Mouse (Mus musculus) stomach, embryonic 14.5 days (tissue): Measurements from ENCODE around the gene Gm20696. TPM values are rescaled to one million over a fixed set of nuclear protein-coding genes. Genes with fewer than 3 reads are reported as not detected.

Source experiments
- ATAC-seq: fragments of 200-750 bp; cut with Nextera tagmentation; 2 replicates; pipeline ENCODE4 v1.8.0; 2017; ENCODE audit warnings: low read depth, moderate TSS enrichment; ENCODE audit not compliant: insufficient number of reproducible peaks, insufficient read depth, low FRiP score
- H3K27ac ChIP-seq: fragments of 300-500 bp; sonication (generic); 2 replicates; pipeline ENCODE4 v1.5.1; 2014; ENCODE audit warnings: mild to moderate bottlenecking, low read length, moderate library complexity, mixed read lengths
- H3K27me3 ChIP-seq: fragments of 300-500 bp; sonication (generic); 2 replicates; pipeline ENCODE4 v1.6.1; 2014; ENCODE audit warnings: low read length, control low read depth, mixed read lengths; ENCODE audit not compliant: control insufficient read depth, insufficient read depth
- H3K36me3 ChIP-seq: fragments of 300-500 bp; sonication (generic); 2 replicates; pipeline ENCODE4 v1.6.1; 2014; ENCODE audit warnings: mild to moderate bottlenecking, control low read depth, low read length, moderate library complexity, mixed read lengths; ENCODE audit not compliant: control insufficient read depth, insufficient read depth
- H3K4me1 ChIP-seq: fragments of 300-500 bp; sonication (generic); 2 replicates; pipeline ENCODE4 v1.6.1; 2014; ENCODE audit warnings: low read length, control low read depth, mixed read lengths; ENCODE audit not compliant: control insufficient read depth, insufficient read depth
- H3K4me2 ChIP-seq: fragments of 300-500 bp; sonication (generic); replicated peaks from 2 replicates; pipeline ENCODE4 v1.6.1; 2014; ENCODE audit warnings: low read depth, low read length, control low read depth
- H3K4me3 ChIP-seq: fragments of 300-500 bp; sonication (generic); 2 replicates; pipeline ENCODE4 v1.5.1; 2014; ENCODE audit warnings: low read depth, low read length, control low read depth
- H3K9ac ChIP-seq: fragments of 300-500 bp; sonication (generic); replicated peaks from 2 replicates; pipeline ENCODE4 v1.6.1; 2014; ENCODE audit warnings: low read depth, mild to moderate bottlenecking, control low read depth, low read length, moderate library complexity, mixed read lengths
- H3K9me3 ChIP-seq: fragments of 300-500 bp; sonication (generic); 2 replicates; pipeline ENCODE4 v1.6.1; 2016; ENCODE audit warnings: low read depth, low read length, control low read depth; ENCODE audit not compliant: control insufficient read depth
- WGBS: fragments of 180-500 bp; shearing (Covaris S2); extraction: QIAGEN DNeasy Blood & Tissue Kit; methylation state at CpG from one replicate; pipeline ENCODE4 v1.1.7; 2014; 5-methylcytosine and 5-hydroxymethylcytosine counted together
- polyA plus RNA-seq: library from polyadenylated mRNA; unstranded; fragments of >200 nt; fragmentation: Nextera tagmentation; extraction: Ambion mirVana; gene quantifications from 2 replicates; pipeline ENCODE4 v1.2.1, GENCODE M21; 2014

Gene Gm20696
- polyA plus RNA-seq, 1 experiment from 2014 or later = 7.0 TPM

- Histone ChIP-seq H3K36me3 (no peaks in the 10 kb centered on the region), H3K4me3 (no peak overlapping the region), H3K4me1 (no peaks in the 10 kb centered on the region), H3K9ac (no peak overlapping the region), H3K27ac (no peak overlapping the region), H3K9me3 (no peaks in the 10 kb centered on the region), H3K27me3 (no peaks in the 10 kb centered on the region), H3K4me2 (no peak overlapping the region)
- 72% methylated on average over 3 of the region's 3 CpGs for WGBS
- ATAC-seq = no peak
Measured at GRCm38 (mm10) chr6:99564766-99565165, 101.8 kb downstream of the Gm20696 start.

GRCm38 (mm10) chr6:99556950-99557349 lies 109.6 kb downstream of the Gm20696 start:
- no peak overlapping the region for H3K4me3 ChIP-seq
- 77% methylated on average over 5 of the region's 5 CpGs for WGBS

GRCm38 (mm10) chr6:99552816-99553215 lies 113.8 kb downstream of the Gm20696 start:
- Histone ChIP-seq H3K9ac (no peak overlapping the region), H3K4me2 (no peak overlapping the region), H3K4me3 (no peak overlapping the region), H3K9me3 (no peaks in the 10 kb centered on the region), H3K27me3 (no peaks in the 10 kb centered on the region), H3K36me3 (no peaks in the 10 kb centered on the region), H3K4me1 (no peaks in the 10 kb centered on the region), H3K27ac (no peak overlapping the region)
- no peak for ATAC-seq
- 71% methylated on average over 1 of the region's 1 CpGs for WGBS

More at GRCm38 (mm10) chr6:99556950-99557349, 109.6 kb downstream of the Gm20696 start:
- no peaks in the 10 kb centered on the region for H3K36me3 ChIP-seq
- H3K27ac ChIP-seq = no peak overlapping the region
- H3K9me3 ChIP-seq = no peaks in the 10 kb centered on the region
- ATAC-seq = no peak
- H3K4me1 ChIP-seq = no peaks in the 10 kb centered on the region
- no peak overlapping the region for H3K9ac ChIP-seq
- H3K4me2 ChIP-seq = no peak overlapping the region
- no peaks in the 10 kb centered on the region for H3K27me3 ChIP-seq

- WGBS = 92% methylated on average over 2 of the region's 2 CpGs
- Histone ChIP-seq H3K9me3 (no peaks in the 10 kb centered on the region), H3K27me3 (no peaks in the 10 kb centered on the region), H3K4me2 (no peak overlapping the region), H3K36me3 (no peaks in the 10 kb centered on the region), H3K4me3 (no peak overlapping the region), H3K4me1 (no peaks in the 10 kb centered on the region), H3K9ac (no peak overlapping the region), H3K27ac (no peak overlapping the region)
- ATAC-seq = no peak
Measured at GRCm38 (mm10) chr6:99546416-99546815, 120.2 kb downstream of the Gm20696 start.

GRCm38 (mm10) chr6:99545437-99545836 lies 121.2 kb downstream of the Gm20696 start:
- no peak for ATAC-seq
- Histone ChIP-seq H3K27me3 (no peaks in the 10 kb centered on the region), H3K27ac (no peak overlapping the region), H3K9ac (no peak overlapping the region), H3K9me3 (no peaks in the 10 kb centered on the region), H3K4me1 (no peaks in the 10 kb centered on the region), H3K36me3 (no peaks in the 10 kb centered on the region), H3K4me2 (no peak overlapping the region), H3K4me3 (no peak overlapping the region)
- 71% methylated on average over 6 of the region's 6 CpGs for WGBS

GRCm38 (mm10) chr6:99541105-99541504 lies 125.5 kb downstream of the Gm20696 start:
- Histone ChIP-seq H3K9ac (no peak overlapping the region), H3K4me2 (no peak overlapping the region), H3K4me3 (no peak overlapping the region), H3K4me1 (peaks cover 3% of the 10 kb centered on the region; the same call in 1 of the 2 replicates), H3K27ac (no peak overlapping the region), H3K9me3 (no peaks in the 10 kb centered on the region), H3K36me3 (no peaks in the 10 kb centered on the region), H3K27me3 (no peaks in the 10 kb centered on the region)
- ATAC-seq = no peak
- WGBS = 37% methylated on average over 3 of the region's 3 CpGs

- no peak for ATAC-seq
- H3K27me3 ChIP-seq = no peaks in the 10 kb centered on the region
- no peak overlapping the region for H3K4me2 ChIP-seq
- H3K4me1 ChIP-seq = peaks cover 3% of the 10 kb centered on the region; the same call in 1 of the 2 replicates
- no peaks in the 10 kb centered on the region for H3K36me3 ChIP-seq
- 64% methylated on average over 6 of the region's 6 CpGs for whole genome bisulfite sequencing
- H3K9me3 ChIP-seq = no peaks in the 10 kb centered on the region
- no peak overlapping the region for H3K9ac ChIP-seq
- H3K27ac ChIP-seq = no peak overlapping the region
- no peak overlapping the region for H3K4me3 ChIP-seq
Measured at GRCm38 (mm10) chr6:99540653-99541052, 125.9 kb downstream of the Gm20696 start.

- Histone ChIP-seq H3K36me3 (no peaks in the 10 kb centered on the region), H3K4me1 (peaks cover 3% of the 10 kb centered on the region; the same call in 1 of the 2 replicates), H3K9ac (no peak overlapping the region), H3K4me3 (no peak overlapping the region), H3K27ac (no peak overlapping the region), H3K27me3 (no peaks in the 10 kb centered on the region), H3K9me3 (no peaks in the 10 kb centered on the region), H3K4me2 (no peak overlapping the region)
- no peak for ATAC-seq
- 84% methylated on average over 5 of the region's 5 CpGs for WGBS
Measured at GRCm38 (mm10) chr6:99540146-99540545, 126.5 kb downstream of the Gm20696 start.
